Mouse (Mus musculus): ENCODE measurements around the gene Catsperd. TPM values are rescaled to one million over a fixed set of nuclear protein-coding genes. Genes with fewer than 3 reads are reported as not detected.

The Catsperd gene
- 0.64 TPM for total RNA-seq (2023)

GRCm38 (mm10) chr17:56627530-56628277, at the start of gene Catsperd:
TSS of gene Catsperd (plus strand) at chr17:56628143.

DNA sequence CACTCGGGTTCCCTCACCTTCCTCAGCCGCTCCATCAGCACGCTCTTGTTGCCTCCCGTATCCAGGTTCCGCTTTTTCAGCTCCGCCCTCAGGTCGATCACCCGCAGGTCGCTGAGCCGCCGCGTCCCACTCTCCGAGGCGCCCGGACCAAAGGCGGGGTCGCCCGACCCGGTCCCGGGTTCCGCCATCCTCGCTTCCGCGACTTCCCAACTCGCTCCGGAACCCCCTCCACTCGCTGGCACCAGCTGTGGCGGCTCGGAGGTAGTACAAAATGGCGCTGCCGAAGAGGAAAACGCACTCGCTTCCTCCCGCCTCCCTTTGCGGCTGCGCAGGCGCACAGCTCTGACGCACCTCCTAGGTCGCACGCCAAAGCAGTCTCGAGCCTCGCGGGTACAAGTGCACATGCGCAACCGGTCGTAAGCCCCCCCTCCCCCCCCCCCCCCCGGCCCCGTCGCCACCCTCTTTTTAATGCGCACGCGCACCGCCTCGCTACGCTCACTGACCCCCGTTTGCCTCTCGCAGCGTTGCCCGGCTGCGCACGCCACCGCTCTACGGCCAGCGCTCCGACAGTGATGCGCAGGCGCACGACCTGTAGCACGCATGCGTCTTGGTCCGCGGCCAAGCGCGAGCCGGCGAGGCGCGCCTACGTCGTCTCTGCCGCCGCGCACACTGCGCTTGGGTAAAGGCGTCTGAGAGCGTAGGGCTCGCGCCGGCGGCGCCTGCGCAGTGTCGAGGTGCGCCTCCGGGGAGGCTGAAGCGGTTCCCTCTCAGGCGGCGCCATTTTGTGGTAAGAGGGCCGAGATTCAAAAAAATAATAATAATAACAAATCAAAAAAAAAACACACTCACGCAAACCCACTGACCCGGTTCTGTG, 43.4 kb upstream of the Catsperd start, which contains the start of the genes Safb2 and Safb:
Safb2 (minus strand) TSS at position 329 of the 874 bp plus-strand sequence.
Safb (plus strand) TSS at position 569 of the 874 bp plus-strand sequence.

GRCm38 (mm10) chr17:56609452-56610171, 18.3 kb upstream of the Catsperd start, which contains the start of gene 2410015M20Rik:
TSS of gene 2410015M20Rik (minus strand) at chr17:56609771.

DNA sequence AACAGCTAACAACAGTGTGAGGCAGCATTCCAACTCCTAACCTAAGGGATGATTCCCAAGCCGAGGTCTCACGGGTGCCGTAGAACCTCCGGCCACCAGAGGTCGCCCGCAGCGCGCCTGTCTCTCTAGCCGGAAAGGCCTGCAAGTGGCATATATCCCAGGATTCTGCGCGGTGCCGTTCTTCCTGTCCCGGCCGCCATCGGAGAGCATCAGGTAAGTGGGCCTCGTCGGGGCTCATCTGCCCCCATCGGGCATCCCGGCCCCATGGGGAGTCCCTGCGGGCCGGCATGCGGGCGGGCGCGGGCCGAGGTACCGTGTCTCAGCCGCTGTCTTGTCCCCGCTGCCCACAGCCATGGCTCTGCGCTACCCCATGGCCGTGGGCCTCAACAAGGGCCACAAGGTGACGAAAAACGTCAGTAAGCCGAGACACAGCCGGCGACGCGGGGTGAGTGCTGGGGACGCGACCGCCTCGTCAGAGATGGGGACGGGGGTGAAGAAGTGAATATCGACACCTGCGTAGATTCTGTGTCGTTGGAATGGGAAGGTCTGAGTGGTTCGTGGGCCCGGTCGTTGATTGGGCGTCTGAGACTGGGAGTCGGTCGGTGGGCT, 14.6 kb upstream of the Catsperd start, which contains the start of gene Rpl36:
Rpl36 (plus strand) TSS at position 181 of the 609 bp plus-strand sequence.

DNA sequence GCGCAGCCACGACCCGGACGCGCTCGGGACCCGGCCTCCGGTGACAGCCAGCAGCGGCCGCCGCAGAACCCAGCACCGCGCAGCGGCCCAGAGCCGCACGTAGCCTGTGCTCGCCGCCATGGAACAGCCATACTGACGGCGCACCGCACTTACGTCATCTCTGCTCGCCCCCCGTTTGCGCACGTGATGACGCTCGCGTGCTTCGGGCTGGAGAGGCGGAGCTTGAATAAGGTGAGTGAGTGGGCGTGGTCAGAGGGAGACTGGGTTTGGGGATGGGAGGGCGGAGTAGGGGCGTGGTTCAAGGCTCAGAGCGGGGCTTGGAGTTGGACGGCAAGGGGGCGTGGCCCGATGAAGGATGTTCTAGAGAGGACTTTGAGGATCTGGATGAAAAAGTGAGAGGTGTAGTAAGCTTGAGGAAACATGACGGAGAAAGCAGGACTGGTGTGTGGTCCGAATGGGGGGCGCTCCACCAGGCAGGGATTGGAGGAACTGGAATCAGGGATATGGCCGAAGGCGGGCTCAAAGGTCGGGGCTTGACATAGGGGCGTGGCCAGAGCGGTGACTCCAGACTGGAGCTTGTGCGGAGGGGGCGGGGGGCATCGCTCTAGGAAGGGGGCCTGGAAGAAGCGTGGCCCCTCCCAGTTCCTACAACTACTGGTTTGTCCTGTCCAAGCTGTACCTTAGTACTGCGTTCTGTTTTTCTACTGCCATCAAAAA, 1.0 kb upstream of the Catsperd start, which contains the start of gene Lonp1:
Lonp1 (minus strand) TSS at position 134 of the 717 bp plus-strand sequence.

GRCm38 (mm10) chr17:56672941-56673646, 45.2 kb downstream of the Catsperd start, which contains the start of gene Ranbp3:
TSS of gene Ranbp3 (plus strand) at chr17:56673294.

Other genes with a start within 250 kb of the Catsperd start
- gene Ptprs, start 151.7 kb upstream of the Catsperd start, total RNA-seq (2023), result 14.9 TPM
- gene Znrf4, start 115.7 kb upstream of the Catsperd start, total RNA-seq (2023), result not detected
- gene Gm20219, start 73.8 kb upstream of the Catsperd start, total RNA-seq (2023), result 9.5 TPM
- 498 TPM for gene Safb2, start 43.6 kb upstream of the Catsperd start, total RNA-seq (2023)
- gene Safb, start 43.3 kb upstream of the Catsperd start, total RNA-seq (2023), result 329 TPM
- gene 2410015M20Rik, start 18.4 kb upstream of the Catsperd start, total RNA-seq (2023), result 88.1 TPM
- 1,881 TPM for gene Rpl36, start 14.7 kb upstream of the Catsperd start, total RNA-seq (2023)
- gene Lonp1, start 1.3 kb upstream of the Catsperd start, total RNA-seq (2023), result 53.2 TPM
- 105 TPM for gene Ranbp3, start 45.2 kb downstream of the Catsperd start, total RNA-seq (2023)
- 40.0 TPM for gene Ndufa11, start 89.6 kb downstream of the Catsperd start, total RNA-seq (2023)
- 9.0 TPM for gene Vmac, start 89.9 kb downstream of the Catsperd start, total RNA-seq (2023)
- gene Nrtn, start 129.4 kb downstream of the Catsperd start, total RNA-seq (2023), result not detected
- gene Dus3l, start 136.6 kb downstream of the Catsperd start, total RNA-seq (2023), result 54.3 TPM
- gene Prr22, start 142.1 kb downstream of the Catsperd start, total RNA-seq (2023), result 0.70 TPM
- 11.5 TPM for gene Rfx2, start 202.9 kb downstream of the Catsperd start, total RNA-seq (2023)
- not detected for gene Acsbg2, start 246.3 kb downstream of the Catsperd start, total RNA-seq (2023)
- gene 1700061G19Rik, start 247.3 kb downstream of the Catsperd start, total RNA-seq (2023), result 0.47 TPM